Mouse (Mus musculus): ENCODE results near the gene Tmem143.
A peak's percentile ranks its signal among the peaks of the same experiment; 100 is the strongest.
"Not testable (repeated sequence)": the region's sequence is repeated elsewhere in the genome, so short reads cannot be mapped to it uniquely, and the experiment has no call there.

Tmem143 gene

DNA sequence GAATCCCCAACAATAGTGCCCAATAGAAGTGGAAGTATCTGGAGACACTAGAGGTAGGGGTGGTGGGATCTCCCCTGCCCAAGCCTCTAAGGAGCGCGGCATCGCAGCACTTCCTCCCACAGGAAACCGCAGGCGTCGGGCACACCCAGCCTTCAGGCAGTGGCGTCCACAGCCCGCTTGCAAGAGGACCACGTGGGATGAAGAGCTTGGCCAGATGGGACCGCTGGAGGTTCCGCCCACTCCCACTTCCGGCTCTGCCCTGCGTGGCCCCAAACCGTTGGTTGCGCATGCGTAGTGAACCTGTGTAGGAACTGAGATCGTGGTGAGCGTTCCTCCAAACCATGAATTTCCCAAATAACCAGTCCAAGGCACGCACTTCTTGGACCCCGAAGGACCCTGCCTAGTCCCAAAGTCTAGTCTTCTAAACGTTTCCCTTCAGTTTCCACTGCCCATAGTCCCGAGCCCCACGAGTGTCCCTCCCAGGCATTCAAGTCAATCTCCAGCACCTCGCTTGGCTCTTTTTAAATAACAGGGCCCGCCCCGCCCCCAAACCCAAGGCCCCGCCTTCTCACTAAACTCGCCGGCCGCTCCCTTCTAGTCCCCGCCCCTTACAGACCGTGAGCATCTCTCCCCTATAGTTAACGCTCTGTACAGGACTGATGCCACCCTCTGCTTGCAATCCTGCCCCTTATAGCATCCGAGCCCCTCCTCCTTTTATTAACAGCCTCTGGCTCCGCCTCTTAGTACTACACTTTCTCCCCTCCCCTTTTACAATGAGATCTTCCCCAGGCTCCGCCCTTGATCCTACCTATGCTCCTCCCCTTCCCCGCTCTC, 26.4 kb downstream of the Tmem143 start:
- DNase-seq (ENCODE audit: low spot score in 2 of 2): peak; percentile 91 to 94

DNA sequence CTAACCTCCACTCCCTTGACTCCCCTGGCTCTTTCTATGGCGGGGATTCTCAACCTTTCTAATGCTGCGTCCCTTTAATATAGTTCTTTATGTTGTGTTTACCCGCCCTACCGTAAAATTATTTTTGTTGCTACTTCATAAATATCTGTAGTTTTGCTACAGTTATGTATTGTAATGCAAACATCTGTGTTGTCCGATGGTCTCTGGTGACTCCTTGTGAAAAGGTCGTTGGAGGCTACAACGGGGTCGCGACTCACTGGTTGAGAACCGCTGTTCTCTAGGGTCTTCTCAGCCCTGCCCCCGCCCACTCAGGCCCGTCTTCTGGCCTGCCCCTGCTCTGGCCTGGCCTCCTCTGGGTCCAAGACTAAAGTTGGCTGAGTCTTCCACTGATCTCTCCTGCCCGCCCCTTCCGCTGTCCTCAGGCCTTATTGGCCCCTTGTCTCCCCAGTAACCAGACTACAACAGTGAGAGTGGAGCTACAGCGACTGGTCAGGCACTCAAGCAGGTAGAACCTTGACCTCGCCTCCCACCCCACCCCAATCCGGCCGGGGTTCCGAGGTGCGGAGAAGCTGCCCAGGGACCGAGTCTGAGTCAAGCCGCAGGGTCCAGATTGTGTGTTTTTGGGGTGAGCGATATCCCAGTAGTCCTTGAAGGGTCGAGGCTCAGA, 27.2 kb downstream of the Tmem143 start, which contains the start of gene Ccdc114:
Gene Ccdc114 (plus strand): TSS at position 311 of the 667 bp plus-strand sequence.
- DNase-seq (ENCODE audit: low spot score in 2 of 2): peak in 1 of 2 experiments; percentile 16

DNA sequence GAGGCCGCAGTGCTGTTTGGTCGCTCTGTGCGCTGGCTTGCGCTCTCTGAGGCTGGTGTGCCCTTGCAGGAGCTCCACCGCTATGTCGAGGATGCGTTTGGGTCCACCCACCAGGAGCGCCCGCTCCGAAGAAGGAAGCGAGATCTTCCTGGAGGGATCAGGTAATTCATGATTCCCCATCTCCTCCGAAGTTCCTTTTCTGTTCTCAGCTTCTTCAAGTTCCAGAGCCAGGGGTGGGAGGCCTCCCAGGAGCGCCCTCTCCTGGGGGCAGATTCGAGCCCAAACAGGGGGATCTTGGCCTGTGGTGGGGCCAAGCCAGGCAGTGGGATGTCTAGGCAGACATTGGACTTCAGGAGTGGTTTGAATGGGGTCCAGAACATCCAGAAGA, 27.7 kb downstream of the Tmem143 start:
- no peak for DNase-seq (ENCODE audit: low spot score in 2 of 2)

DNA sequence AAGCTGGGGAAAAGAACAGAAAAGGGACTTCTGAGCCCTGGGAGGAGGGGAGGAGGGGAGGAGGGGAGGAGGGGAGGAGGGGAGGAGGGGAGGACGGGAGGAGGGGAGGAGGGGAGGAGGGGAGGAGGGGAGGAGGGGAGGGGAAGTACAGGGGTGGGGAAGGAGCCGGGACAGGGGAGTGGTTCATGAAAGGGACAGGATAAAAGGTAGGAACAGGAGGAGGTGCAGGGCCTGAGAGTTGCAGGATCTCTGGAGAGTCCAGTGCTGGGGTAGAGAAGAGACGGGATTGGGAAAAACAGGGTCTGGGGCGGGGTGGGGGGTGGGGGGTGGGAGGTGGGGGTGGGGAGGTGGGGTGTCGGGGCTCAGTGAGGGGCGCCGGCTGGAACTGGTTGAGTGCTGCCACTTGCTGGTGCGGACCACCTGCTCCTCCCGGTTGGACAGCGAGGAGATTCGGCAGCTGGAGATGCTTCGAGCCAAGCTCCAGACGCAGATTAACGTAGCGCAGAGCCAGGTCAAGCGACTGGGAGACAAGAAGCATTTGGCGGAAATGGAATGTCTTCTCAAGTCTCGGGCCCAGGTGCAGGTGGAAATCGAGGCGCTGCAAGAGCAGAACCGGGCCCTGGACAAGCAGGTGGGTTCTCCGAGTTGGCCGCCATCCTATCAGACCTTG, 32.0 kb downstream of the Tmem143 start:
- no peak for DNase-seq (ENCODE audit: low spot score in 2 of 2)

DNA sequence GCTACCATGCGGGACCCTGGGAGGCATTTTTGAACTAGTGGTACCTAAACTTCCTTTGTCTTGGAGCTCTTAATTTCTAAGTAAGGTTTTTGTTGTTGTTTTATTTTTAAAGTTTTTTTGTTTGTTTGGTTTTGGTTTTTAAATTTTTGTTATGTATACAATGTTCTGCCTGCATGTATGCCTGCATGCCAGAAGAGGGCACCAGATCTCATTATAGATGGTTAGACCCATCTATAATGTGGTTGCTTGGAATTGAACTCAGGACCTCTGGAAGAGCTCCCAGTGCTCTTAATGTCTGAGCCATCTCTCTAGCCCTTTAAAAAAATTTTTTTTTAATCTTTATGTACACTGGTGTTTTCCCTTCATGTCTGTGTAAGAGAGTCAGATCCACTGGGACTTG, 32.9 kb downstream of the Tmem143 start:
- DNase-seq (ENCODE audit: low spot score in 2 of 2): no peak

DNA sequence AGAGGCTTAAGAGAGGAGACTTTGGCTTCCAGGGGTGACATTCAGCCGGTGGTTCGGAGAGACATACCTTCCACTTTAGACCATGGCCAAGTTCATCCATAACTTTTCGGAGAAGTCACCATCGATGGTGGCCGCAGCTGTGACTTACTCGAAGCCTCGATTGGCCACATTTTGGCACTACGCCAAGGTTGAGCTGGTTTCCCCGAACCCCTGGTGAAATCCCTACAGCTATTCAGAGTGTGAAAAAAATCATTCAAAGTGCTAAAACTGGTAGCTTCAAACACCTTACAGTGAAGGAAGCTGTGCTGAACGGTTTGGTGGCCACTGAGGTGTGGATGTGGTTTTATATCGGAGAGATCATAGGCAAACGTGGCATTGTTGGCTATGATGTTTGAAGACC, 37.0 kb downstream of the Tmem143 start:
- DNase-seq (ENCODE audit: low spot score in 2 of 2): not testable (repeated sequence)

DNA sequence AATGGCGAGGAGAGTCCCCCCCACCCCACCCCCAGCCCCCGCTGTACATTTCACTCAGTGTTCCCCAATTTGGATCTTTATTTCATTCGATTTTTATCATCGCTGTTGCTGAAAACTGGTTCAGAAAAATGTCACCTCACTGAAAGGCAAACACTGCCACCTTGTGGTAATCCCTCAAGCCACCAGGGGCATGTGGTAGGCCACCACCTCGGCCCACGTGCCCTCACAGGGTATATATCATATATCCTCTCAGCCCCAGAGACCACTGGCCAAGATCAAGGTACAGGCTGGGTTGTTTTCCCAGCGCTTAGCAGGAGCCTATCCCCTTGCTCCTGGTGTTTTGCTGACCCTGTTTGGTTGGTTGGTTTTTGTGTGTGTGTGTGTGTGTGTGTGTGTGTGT, 38.4 kb downstream of the Tmem143 start:
- no peak for DNase-seq (ENCODE audit: low spot score in 2 of 2)

DNA sequence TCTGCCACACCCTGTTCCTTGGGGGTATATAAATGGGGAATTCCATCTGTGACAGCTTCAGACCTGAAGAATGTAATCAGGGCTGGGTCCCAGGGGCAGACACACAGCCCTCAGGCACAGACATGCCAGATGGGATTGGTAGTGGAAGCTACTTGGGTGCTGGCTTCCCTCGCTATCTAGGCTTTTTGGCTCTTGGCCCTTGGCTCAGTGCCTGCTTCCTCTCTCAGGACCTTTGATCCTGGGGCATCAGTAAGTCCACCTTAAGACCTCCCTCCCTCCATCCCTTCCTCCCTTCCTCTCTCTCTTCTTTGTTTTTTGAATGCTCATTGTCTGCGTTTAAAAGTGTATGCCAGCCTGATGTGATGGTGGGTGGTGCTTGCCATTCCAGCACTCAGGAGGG, 43.1 kb downstream of the Tmem143 start:
- DNase-seq (ENCODE audit: low spot score in 2 of 2): no peak

DNA sequence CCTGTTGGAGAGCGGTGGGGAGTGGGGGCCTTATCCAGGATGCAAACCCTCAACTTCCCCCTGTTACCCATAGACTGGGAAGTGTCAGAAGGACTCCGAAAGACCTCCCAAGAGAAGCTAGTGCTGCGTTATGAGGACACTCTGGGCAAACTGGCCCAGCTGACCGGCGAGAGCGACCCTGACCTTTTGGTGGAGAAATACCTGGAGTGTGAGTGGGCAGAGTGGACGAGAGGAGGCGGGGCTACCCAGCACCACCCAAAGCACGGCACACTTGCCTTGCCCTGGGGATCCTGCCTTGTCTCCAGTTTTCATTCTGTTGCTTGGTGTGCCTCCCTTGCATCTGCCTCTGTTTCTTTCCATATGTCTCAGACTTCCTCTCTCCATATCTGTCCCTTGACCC, 45.2 kb downstream of the Tmem143 start:
- DNase-seq (ENCODE audit: low spot score in 2 of 2): no peak

DNA sequence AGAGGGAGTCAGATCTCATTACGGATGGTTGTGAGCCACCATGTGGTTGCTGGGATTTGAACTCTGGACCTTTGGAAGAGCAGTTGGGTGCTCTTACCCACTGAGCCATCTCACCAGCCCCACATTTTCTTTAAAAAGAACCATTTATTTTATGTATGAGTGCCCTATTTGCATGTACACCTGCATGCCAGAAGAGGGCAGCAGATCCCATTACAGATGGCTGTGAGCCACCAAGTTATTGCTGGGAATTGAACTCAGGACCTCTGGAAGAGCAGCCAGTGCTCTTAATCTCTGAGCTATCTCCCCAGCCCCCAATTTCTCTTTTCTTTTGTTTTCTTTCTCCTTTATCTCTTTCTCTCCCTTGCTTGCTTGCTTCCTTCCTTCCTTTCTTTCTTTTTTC, 46.5 kb downstream of the Tmem143 start:
- not testable (repeated sequence) for DNase-seq (ENCODE audit: low spot score in 2 of 2)

DNA sequence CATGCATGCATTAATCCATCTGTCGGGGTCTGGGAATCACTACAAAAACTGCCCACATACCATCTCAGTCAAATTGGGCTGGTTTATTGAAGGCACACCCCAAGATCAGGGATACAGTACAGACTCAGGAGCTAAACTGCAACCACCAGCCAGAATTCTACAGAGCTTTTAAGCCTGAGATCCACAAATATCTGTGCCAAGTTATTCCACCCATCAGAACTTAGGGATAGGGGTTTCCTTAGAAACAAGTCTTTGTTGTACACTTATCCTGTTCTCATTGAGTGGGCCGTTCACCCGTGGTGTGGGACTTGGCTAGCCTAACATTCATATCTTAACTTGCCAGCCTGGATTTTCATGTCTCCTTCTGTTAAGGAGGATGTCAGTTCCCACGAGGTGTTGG, 52.3 kb downstream of the Tmem143 start:
- peak in 1 of 2 experiments; percentile 31 for DNase-seq (ENCODE audit: low spot score in 2 of 2)

DNA sequence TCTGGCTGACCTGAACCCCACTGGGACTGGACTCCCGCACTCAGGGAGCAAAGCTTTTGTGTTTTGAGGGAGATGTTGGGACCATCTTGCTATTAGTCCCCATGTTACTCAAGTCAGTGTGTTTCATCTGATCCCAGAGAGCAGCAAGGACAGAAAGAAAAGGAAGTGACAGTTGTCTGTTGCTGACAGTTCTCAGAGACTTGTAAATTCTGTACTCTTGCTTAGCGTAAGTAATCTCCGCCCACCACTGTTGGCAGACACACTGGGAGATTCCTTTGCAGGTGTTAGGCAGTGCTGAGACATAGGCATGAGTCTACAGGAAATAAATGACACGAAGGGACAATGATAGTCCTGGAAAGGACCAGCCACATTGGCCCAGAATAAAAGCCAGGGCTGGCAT, 59.9 kb downstream of the Tmem143 start:
- DNase-seq (ENCODE audit: low spot score in 2 of 2): no peak
